Mouse (Mus musculus): ENCODE measurements around the gene Erc1. TPM values are rescaled to one million over a fixed set of nuclear protein-coding genes. Genes with fewer than 3 reads are reported as not detected.

The Erc1 gene
- polyA plus RNA-seq, 1 experiment from 2014 or later = 65.3 TPM

DNA sequence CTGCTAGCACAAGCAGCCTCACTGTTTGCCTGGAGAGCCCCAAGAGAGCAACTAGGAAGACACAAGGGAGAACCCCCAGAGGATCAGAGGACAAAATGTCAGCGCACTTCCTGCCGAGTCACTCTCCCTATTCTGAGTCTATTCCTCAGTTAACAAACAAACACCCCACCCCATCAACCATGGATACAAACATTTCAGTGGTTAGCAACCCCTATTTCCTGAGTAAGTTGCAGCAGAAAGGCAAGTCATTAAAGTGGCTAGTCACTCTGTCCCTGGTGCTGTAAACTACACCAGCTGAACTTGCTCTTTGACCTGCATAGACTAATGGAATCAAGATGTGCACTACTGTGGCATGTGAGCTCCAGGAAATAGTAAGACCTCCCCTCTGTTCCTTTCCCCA lies 212.3 kb downstream of the Erc1 start:
- ATAC-seq (ENCODE audit: low FRiP score, low TSS enrichment) = no peak
- H3K4me1 ChIP-seq (ENCODE audit: control insufficient read depth, insufficient read depth, low read length) = no peaks in the 10 kb centered on the region
- H3K27ac ChIP-seq (replicated peaks; ENCODE audit: low read depth, low read length) = no peak overlapping the region
- H3K27me3 ChIP-seq (ENCODE audit: control insufficient read depth, insufficient read depth, low read length) = no peaks in the 10 kb centered on the region
- H3K9ac ChIP-seq (replicated peaks; ENCODE audit: low read length) = no peak overlapping the region
- no peak for DNase-seq
- WGBS = 72% methylated on average over 2 of the region's 2 CpGs
- no peak overlapping the region for H3K4me2 ChIP-seq (ENCODE audit: low read length)
- H3K4me3 ChIP-seq (replicated peaks; ENCODE audit: low read depth, low read length) = no peak overlapping the region
- no peaks in the 10 kb centered on the region for H3K9me3 ChIP-seq (ENCODE audit: control insufficient read depth, low read length)
- H3K36me3 ChIP-seq (ENCODE audit: control insufficient read depth, insufficient read depth, low read length) = no peaks in the 10 kb centered on the region; the same call in 1 of the 2 replicates

DNA sequence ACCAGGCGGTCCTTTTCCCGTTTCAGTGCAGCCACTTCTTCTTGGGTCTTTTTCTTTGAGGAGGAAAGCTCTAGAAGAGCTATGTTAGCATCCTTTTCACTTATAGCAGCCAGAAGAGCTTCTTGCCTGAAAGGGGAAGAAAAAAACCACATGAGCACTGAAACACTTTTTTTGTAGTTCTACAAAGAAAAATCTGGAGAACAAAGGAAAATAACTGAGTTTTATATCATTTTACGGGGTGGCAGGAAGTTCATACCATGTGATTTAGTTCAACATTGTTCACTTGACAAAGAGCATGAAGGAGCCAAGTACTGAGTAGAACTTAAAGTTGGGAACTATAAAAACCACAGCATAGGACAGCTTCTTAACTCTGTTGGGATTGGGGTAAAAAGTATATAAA lies 217.3 kb downstream of the Erc1 start:
- Histone ChIP-seq H3K9ac (replicated peaks; ENCODE audit: low read length) (no peak overlapping the region), H3K27me3 (ENCODE audit: control insufficient read depth, insufficient read depth, low read length) (no peaks in the 10 kb centered on the region), H3K27ac (replicated peaks; ENCODE audit: low read depth, low read length) (no peak overlapping the region), H3K4me2 (ENCODE audit: low read length) (no peak overlapping the region), H3K4me3 (replicated peaks; ENCODE audit: low read depth, low read length) (no peak overlapping the region), H3K4me1 (ENCODE audit: control insufficient read depth, insufficient read depth, low read length) (no peaks in the 10 kb centered on the region), H3K9me3 (ENCODE audit: control insufficient read depth, low read length) (no peaks in the 10 kb centered on the region), H3K36me3 (ENCODE audit: control insufficient read depth, insufficient read depth, low read length) (peaks cover 11% of the 10 kb centered on the region)
- ATAC-seq (ENCODE audit: low FRiP score, low TSS enrichment) = no peak
- DNase-seq = no peak
- 87% methylated on average over 3 of the region's 3 CpGs for WGBS

DNA sequence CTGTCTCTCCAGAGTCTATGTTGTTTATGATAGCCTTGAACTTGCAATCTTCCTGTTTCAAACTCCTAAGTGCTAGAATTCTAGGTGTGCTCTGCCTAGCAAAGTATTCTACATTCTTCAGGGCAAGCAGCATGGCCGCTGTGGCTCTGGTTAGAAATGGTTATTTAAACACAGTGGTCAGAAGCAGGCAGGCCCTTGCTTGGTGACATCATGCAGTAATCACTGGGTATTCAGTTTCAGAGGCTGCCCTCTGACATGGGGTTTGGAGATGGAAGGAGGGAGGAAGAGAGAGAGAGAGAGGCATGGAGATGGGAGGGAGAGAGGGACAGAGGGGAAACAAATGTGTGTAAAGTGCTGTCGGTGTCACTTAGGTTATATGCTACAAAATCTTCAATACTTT lies 246.6 kb downstream of the Erc1 start:
- Histone ChIP-seq H3K4me1 (ENCODE audit: control insufficient read depth, insufficient read depth, low read length) (no peaks in the 10 kb centered on the region), H3K4me3 (replicated peaks; ENCODE audit: low read depth, low read length) (no peak overlapping the region), H3K4me2 (ENCODE audit: low read length) (no peak overlapping the region), H3K36me3 (ENCODE audit: control insufficient read depth, insufficient read depth, low read length) (no peaks in the 10 kb centered on the region), H3K9me3 (ENCODE audit: control insufficient read depth, low read length) (no peaks in the 10 kb centered on the region), H3K27me3 (ENCODE audit: control insufficient read depth, insufficient read depth, low read length) (no peaks in the 10 kb centered on the region), H3K27ac (replicated peaks; ENCODE audit: low read depth, low read length) (no peak overlapping the region), H3K9ac (replicated peaks; ENCODE audit: low read length) (no peak overlapping the region)
- WGBS = 86% methylated on average over 2 of the region's 2 CpGs
- DNase-seq (no peak), ATAC-seq (ENCODE audit: low FRiP score, low TSS enrichment) (no peak)

- WGBS = 99% methylated on average over 4 of the region's 4 CpGs
- H3K9ac ChIP-seq (replicated peaks; ENCODE audit: low read length) = no peak overlapping the region
- peaks cover 14% of the 10 kb centered on the region; the same call in 1 of the 2 replicates for H3K36me3 ChIP-seq (ENCODE audit: control insufficient read depth, insufficient read depth, low read length)
- H3K27ac ChIP-seq (replicated peaks; ENCODE audit: low read depth, low read length) = no peak overlapping the region
- H3K4me1 ChIP-seq (ENCODE audit: control insufficient read depth, insufficient read depth, low read length) = no peaks in the 10 kb centered on the region
- DNase-seq (no peak), ATAC-seq (ENCODE audit: low FRiP score, low TSS enrichment) (no peak)
- H3K9me3 ChIP-seq (ENCODE audit: control insufficient read depth, low read length) = no peaks in the 10 kb centered on the region
- no peak overlapping the region for H3K4me3 ChIP-seq (replicated peaks; ENCODE audit: low read depth, low read length)
- no peak overlapping the region for H3K4me2 ChIP-seq (ENCODE audit: low read length)
- H3K27me3 ChIP-seq (ENCODE audit: control insufficient read depth, insufficient read depth, low read length) = no peaks in the 10 kb centered on the region
Measured at GRCm38 (mm10) chr6:119595440-119595839, 252.5 kb downstream of the Erc1 start.

GRCm38 (mm10) chr6:119590872-119591271 lies 257.1 kb downstream of the Erc1 start:
- DNase-seq = no peak

DNA sequence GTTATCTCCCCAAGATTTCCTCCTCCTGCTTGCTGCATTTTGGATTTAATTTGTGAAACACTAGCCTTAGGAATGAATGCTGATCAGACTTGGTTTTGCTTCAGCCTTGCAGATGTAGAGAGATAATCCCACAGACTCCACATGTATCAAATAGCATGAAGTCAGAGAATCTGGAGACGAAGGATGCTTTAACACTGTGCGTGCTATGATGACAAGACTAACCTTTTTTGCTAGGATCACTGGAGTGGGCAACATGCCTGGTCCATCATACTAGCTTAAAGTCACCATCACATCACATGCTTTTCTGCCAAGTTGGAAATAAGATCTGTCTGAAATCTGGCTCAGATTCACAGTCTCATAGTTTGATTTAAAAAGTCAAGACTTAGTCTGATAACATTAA lies 260.1 kb downstream of the Erc1 start:
- no peak for ATAC-seq (ENCODE audit: low FRiP score, low TSS enrichment)
- DNase-seq = no peak
- peaks cover 15% of the 10 kb centered on the region; the same call in 1 of the 2 replicates for H3K36me3 ChIP-seq (ENCODE audit: control insufficient read depth, insufficient read depth, low read length)
- no peak overlapping the region for H3K27ac ChIP-seq (replicated peaks; ENCODE audit: low read depth, low read length)
- H3K27me3 ChIP-seq (ENCODE audit: control insufficient read depth, insufficient read depth, low read length) = no peaks in the 10 kb centered on the region
- 89% methylated on average over 2 of the region's 2 CpGs for WGBS
- H3K4me3 ChIP-seq (replicated peaks; ENCODE audit: low read depth, low read length) = no peak overlapping the region
- H3K4me2 ChIP-seq (ENCODE audit: low read length) = no peak overlapping the region
- H3K9me3 ChIP-seq (ENCODE audit: control insufficient read depth, low read length) = no peaks in the 10 kb centered on the region
- H3K9ac ChIP-seq (replicated peaks; ENCODE audit: low read length) = no peak overlapping the region
- peaks cover 11% of the 10 kb centered on the region; the same call in 1 of the 2 replicates for H3K4me1 ChIP-seq (ENCODE audit: control insufficient read depth, insufficient read depth, low read length)

More at GRCm38 (mm10) chr6:119590872-119591271, 257.1 kb downstream of the Erc1 start:
- H3K9ac ChIP-seq (replicated peaks; ENCODE audit: low read length) = no peak overlapping the region
- no peaks in the 10 kb centered on the region for H3K9me3 ChIP-seq (ENCODE audit: control insufficient read depth, low read length)
- no peak overlapping the region for H3K27ac ChIP-seq (replicated peaks; ENCODE audit: low read depth, low read length)
- peaks cover 6% of the 10 kb centered on the region; the same call in 1 of the 2 replicates for H3K4me1 ChIP-seq (ENCODE audit: control insufficient read depth, insufficient read depth, low read length)
- 73% methylated on average over 2 of the region's 2 CpGs for WGBS
- peaks cover 21% of the 10 kb centered on the region; the same call in 1 of the 2 replicates for H3K36me3 ChIP-seq (ENCODE audit: control insufficient read depth, insufficient read depth, low read length)
- ATAC-seq (ENCODE audit: low FRiP score, low TSS enrichment) = no peak
- no peak overlapping the region for H3K4me3 ChIP-seq (replicated peaks; ENCODE audit: low read depth, low read length)
- no peaks in the 10 kb centered on the region for H3K27me3 ChIP-seq (ENCODE audit: control insufficient read depth, insufficient read depth, low read length)
- H3K4me2 ChIP-seq (ENCODE audit: low read length) = no peak overlapping the region

DNA sequence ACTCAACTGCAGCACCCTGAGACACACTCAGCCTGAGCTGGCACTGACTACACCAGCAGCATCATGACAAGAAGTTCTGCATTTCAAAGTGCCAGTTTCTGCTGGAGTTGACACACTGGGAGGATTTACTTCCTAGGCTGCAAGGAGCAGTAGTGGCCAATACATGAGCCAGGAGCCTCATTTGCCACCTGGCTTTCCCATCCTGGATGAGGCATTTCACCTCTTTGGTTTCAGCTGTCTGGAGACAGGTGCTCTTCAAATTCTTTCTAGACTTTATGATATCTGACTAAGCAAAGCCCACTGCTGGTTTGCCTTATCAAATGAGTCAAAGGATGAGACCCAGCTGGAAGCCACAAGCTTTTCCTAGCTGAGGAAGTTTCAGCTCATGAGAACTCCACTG lies 260.5 kb downstream of the Erc1 start:
- peaks cover 11% of the 10 kb centered on the region; the same call in 1 of the 2 replicates for H3K4me1 ChIP-seq (ENCODE audit: control insufficient read depth, insufficient read depth, low read length)
- no peak overlapping the region for H3K4me2 ChIP-seq (ENCODE audit: low read length)
- no peak overlapping the region for H3K9ac ChIP-seq (replicated peaks; ENCODE audit: low read length)
- ATAC-seq (ENCODE audit: low FRiP score, low TSS enrichment) (no peak), DNase-seq (no peak)
- peaks cover 15% of the 10 kb centered on the region; the same call in 1 of the 2 replicates for H3K36me3 ChIP-seq (ENCODE audit: control insufficient read depth, insufficient read depth, low read length)
- H3K27me3 ChIP-seq (ENCODE audit: control insufficient read depth, insufficient read depth, low read length) = no peaks in the 10 kb centered on the region
- H3K27ac ChIP-seq (replicated peaks; ENCODE audit: low read depth, low read length) = no peak overlapping the region
- H3K4me3 ChIP-seq (replicated peaks; ENCODE audit: low read depth, low read length) = no peak overlapping the region
- H3K9me3 ChIP-seq (ENCODE audit: control insufficient read depth, low read length) = no peaks in the 10 kb centered on the region

- 0 out of 2 replicates have a peak overlapping the region, but pooled peaks have one; percentile 14 for H3K27ac ChIP-seq (replicated peaks; ENCODE audit: low read depth, low read length)
Measured at GRCm38 (mm10) chr6:119585652-119586375, 262.2 kb downstream of the Erc1 start.

GRCm38 (mm10) chr6:119584061-119584460 lies 263.9 kb downstream of the Erc1 start:
- H3K27ac ChIP-seq (replicated peaks; ENCODE audit: low read depth, low read length) = no peak overlapping the region
- H3K4me1 ChIP-seq (ENCODE audit: control insufficient read depth, insufficient read depth, low read length) = peaks cover 11% of the 10 kb centered on the region; the same call in 1 of the 2 replicates
- 0 out of 2 replicates have a peak, but pooled peaks cover 5% of the 10 kb centered on the region for H3K36me3 ChIP-seq (ENCODE audit: control insufficient read depth, insufficient read depth, low read length)
- WGBS = 88% methylated on average over 1 of the region's 1 CpGs
- H3K4me2 ChIP-seq (ENCODE audit: low read length) = no peak overlapping the region
- H3K9ac ChIP-seq (replicated peaks; ENCODE audit: low read length) = no peak overlapping the region
- no peaks in the 10 kb centered on the region for H3K27me3 ChIP-seq (ENCODE audit: control insufficient read depth, insufficient read depth, low read length)
- H3K9me3 ChIP-seq (ENCODE audit: control insufficient read depth, low read length) = no peaks in the 10 kb centered on the region
- no peak for DNase-seq
- no peak for ATAC-seq (ENCODE audit: low FRiP score, low TSS enrichment)
- H3K4me3 ChIP-seq (replicated peaks; ENCODE audit: low read depth, low read length) = no peak overlapping the region

More at GRCm38 (mm10) chr6:119585652-119586375, 262.2 kb downstream of the Erc1 start:
- Histone ChIP-seq H3K9me3 (ENCODE audit: control insufficient read depth, low read length) (no peaks in the 10 kb centered on the region), H3K36me3 (ENCODE audit: control insufficient read depth, insufficient read depth, low read length) (0 out of 2 replicates have a peak, but pooled peaks cover 11% of the 10 kb centered on the region), H3K4me3 (replicated peaks; ENCODE audit: low read depth, low read length) (no peak overlapping the region), H3K27me3 (ENCODE audit: control insufficient read depth, insufficient read depth, low read length) (no peaks in the 10 kb centered on the region), H3K4me1 (ENCODE audit: control insufficient read depth, insufficient read depth, low read length) (peaks cover 11% of the 10 kb centered on the region; the same call in 1 of the 2 replicates), H3K9ac (replicated peaks; ENCODE audit: low read length) (no peak overlapping the region), H3K4me2 (ENCODE audit: low read length) (no peak overlapping the region)
- DNase-seq (peak; percentile 64), ATAC-seq (ENCODE audit: low FRiP score, low TSS enrichment) (peak; percentile 24; the same call in 1 of the 2 replicates)
- 66% methylated on average over 5 of the region's 5 CpGs for WGBS

Measured in midbrain, embryonic 14.5 days (tissue).